Mouse (Mus musculus): ENCODE results near the gene 1700025C18Rik.

- TF ChIP-seq CTCF (IDR thresholded peaks at IDR 0.05; ENCODE audit: control insufficient read depth, insufficient read depth, insufficient replicate concordance, low read depth, low read length) = no peak
- TF ChIP-seq POLR2A (IDR thresholded peaks at IDR 0.05; ENCODE audit: control insufficient read depth, low read depth, low read length) = no peak
These were observed 40.9 kb upstream of the 1700025C18Rik start for GRCm38 (mm10) chr2:165131428-165131827.

Data from testis, adult 2 months (tissue).